Mouse (Mus musculus): ENCODE measurements around the gene H2-Aa. TPM values are rescaled to one million over a fixed set of nuclear protein-coding genes. Genes with fewer than 3 reads are reported as not detected.
A peak's percentile ranks its signal among the peaks of the same experiment; 100 is the strongest.

The H2-Aa gene
- polyA plus RNA-seq, 1 experiment from 2014 or later = 2.8 TPM

DNA sequence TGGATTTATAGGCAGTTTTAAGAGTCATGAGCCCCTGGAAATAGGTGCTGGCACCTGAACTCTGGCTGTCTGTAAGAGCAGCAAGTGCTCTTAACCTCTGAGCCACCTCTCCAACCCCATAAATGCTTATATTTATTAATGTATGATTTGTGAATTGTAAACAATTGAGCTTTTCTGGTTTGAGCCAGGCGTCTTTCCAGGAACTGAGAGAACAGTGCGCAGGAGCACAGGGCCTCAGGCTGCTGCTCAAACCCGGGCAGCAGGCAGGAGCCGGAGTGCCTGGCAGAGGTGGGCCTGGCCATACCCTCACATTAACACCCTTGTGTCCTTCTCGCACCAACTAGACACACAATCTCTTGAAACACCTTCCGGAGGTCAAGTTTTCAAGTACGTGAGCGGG is 12.4 kb upstream of the H2-Aa start:
- no peak for ATAC-seq (ENCODE audit: insufficient read depth)
- H3K9me3 ChIP-seq (replicated peaks) = no peaks in the 10 kb centered on the region
- 79% methylated on average over 8 of the region's 8 CpGs for WGBS (ENCODE audit: insufficient replicate concordance)
- H3K9ac ChIP-seq = no peak overlapping the region
- H3K27me3 ChIP-seq = 0 out of 2 replicates have a peak, but pooled peaks cover 7% of the 10 kb centered on the region
- H3K27ac ChIP-seq (replicated peaks) = no peak overlapping the region
- H3K4me2 ChIP-seq = no peak overlapping the region
- no peaks in the 10 kb centered on the region for H3K4me1 ChIP-seq (replicated peaks)
- H3K36me3 ChIP-seq (replicated peaks) = no peaks in the 10 kb centered on the region
- no peak overlapping the region for H3K4me3 ChIP-seq (replicated peaks)

DNA sequence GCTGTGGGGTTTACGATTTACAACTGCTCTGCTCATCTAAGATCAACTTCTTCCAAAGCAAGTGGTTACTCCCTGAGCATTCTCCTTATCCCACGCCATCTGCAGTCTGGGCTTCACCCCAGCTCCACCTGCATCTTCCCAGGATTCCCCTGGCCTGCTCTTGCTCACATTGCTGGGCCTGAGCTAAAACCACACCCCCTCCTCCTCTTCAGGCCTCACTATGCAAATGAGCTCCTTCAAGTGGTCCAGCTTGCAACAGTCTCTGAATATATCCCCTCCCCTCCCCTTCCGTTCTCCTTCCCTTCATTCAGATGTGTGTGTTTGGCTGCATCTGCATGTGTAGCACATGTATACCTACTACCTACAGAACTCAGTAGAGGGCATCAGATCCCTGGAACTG is 11.7 kb upstream of the H2-Aa start:
- ATAC-seq (ENCODE audit: insufficient read depth) = no peak
- H3K4me1 ChIP-seq (replicated peaks) = no peaks in the 10 kb centered on the region
- H3K4me2 ChIP-seq = no peak overlapping the region
- H3K27me3 ChIP-seq = 0 out of 2 replicates have a peak, but pooled peaks cover 7% of the 10 kb centered on the region
- H3K9ac ChIP-seq = no peak overlapping the region
- no peaks in the 10 kb centered on the region for H3K9me3 ChIP-seq (replicated peaks)
- H3K27ac ChIP-seq (replicated peaks) = no peak overlapping the region
- H3K36me3 ChIP-seq (replicated peaks) = no peaks in the 10 kb centered on the region
- 60% methylated on average over 3 of the region's 3 CpGs for WGBS (ENCODE audit: insufficient replicate concordance)
- H3K4me3 ChIP-seq (replicated peaks) = no peak overlapping the region

DNA sequence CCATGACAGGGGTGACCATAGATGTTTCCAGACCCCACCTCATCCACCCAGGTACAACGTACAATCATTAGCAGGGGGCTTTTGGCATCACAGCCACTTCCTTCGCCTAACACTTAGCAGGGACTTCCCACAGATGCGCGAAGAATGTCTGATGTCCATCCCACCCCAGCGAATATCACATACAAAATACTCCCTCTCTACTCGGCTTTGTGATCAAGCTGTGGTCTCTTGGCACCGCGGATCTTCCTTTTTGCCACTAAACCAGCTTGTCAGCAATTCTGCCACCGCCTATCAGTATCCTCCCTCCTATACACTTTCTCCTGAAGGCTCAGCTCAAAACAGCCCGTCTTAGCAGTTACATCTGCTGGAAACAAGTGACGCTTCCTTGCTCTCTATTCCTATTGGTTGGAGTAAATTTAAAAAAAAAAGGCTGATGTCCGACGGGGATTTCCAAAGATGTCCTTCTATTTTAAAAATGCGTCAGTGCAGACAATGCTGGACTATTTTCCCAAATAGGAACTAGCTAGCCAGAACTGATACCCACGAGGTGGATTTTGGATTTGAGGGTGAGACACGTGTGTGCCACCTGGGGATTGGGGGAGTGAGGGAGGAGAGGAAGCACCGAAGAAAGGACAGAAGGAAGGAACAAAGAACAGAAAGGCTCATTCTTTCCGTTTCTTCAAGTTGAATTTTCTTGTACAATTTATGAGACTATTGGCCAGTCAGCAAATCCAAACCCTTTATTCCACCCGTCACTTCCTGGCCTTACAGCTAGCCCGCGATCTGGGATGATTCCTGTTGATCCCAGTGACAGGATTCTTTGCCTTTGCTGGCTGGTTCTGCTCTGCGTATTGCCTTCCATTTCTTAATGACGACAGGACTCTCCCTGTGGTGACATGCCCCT is 8.5 kb upstream of the H2-Aa start:
- no peak for ATAC-seq (ENCODE audit: insufficient read depth)
- H3K4me2 ChIP-seq = 0 out of 2 replicates have a peak overlapping the region, but pooled peaks have one; percentile 29
- no peak overlapping the region for H3K27ac ChIP-seq (replicated peaks)
- no peaks in the 10 kb centered on the region for H3K4me1 ChIP-seq (replicated peaks)
- no peaks in the 10 kb centered on the region for H3K36me3 ChIP-seq (replicated peaks)
- no peaks in the 10 kb centered on the region for H3K9me3 ChIP-seq (replicated peaks)
- H3K27me3 ChIP-seq = 0 out of 2 replicates have a peak, but pooled peaks cover 7% of the 10 kb centered on the region
- 24% methylated on average over 23 of the region's 23 CpGs for WGBS (ENCODE audit: insufficient replicate concordance)
- no peak overlapping the region for H3K9ac ChIP-seq
- H3K4me3 ChIP-seq (replicated peaks) = no peak overlapping the region

DNA sequence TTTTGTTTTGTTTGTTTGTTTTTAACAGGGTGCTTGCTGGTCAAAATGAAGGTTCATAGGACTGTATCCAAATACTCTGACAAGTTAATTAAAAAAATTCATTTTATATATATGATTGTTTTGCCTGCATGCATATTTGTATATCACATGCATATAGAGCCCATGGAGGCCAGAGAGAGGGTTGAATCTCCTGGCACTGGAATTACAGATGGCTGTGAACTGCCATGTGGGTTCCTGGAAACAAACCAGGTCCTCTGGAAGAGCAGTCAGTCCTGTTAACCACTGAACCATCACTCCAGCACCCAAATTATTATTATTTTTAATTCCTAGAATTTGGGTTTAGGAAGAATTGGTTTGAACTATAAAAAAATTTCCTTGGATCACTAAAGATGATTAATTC is 7.7 kb upstream of the H2-Aa start:
- ATAC-seq (ENCODE audit: insufficient read depth) = no peak
- no peak overlapping the region for H3K27ac ChIP-seq (replicated peaks)
- H3K9ac ChIP-seq = no peak overlapping the region
- no peak overlapping the region for H3K4me2 ChIP-seq
- no peaks in the 10 kb centered on the region for H3K9me3 ChIP-seq (replicated peaks)
- no peaks in the 10 kb centered on the region for H3K4me1 ChIP-seq (replicated peaks)
- H3K4me3 ChIP-seq (replicated peaks) = no peak overlapping the region
- 0 out of 2 replicates have a peak, but pooled peaks cover 7% of the 10 kb centered on the region for H3K27me3 ChIP-seq
- no peaks in the 10 kb centered on the region for H3K36me3 ChIP-seq (replicated peaks)

DNA sequence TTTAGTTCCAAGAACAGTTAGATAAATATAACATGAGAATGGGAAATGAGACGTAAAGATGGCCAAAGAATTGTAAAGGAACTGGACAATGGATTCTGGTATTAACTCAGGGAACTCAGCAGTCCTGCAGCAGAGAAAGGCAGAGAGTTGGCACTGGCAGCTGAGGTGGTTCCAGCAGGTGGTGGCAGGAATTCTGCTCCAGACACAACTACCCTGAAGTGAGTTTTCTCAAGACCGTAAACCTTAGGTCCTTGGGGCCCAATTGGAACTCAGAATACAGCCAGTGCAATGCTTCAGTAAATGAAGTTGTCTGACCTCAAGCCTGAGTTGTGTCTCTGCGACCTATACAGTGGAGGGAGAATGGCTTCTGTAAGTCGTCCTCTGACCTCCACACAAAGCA is 6.6 kb upstream of the H2-Aa start:
- H3K27ac ChIP-seq (replicated peaks) = no peak overlapping the region
- 47% methylated on average over 4 of the region's 4 CpGs for WGBS (ENCODE audit: insufficient replicate concordance)
- no peak overlapping the region for H3K4me3 ChIP-seq (replicated peaks)
- no peaks in the 10 kb centered on the region for H3K9me3 ChIP-seq (replicated peaks)
- H3K27me3 ChIP-seq = 0 out of 2 replicates have a peak, but pooled peaks cover 7% of the 10 kb centered on the region
- H3K4me1 ChIP-seq (replicated peaks) = no peaks in the 10 kb centered on the region
- H3K9ac ChIP-seq = no peak overlapping the region
- no peaks in the 10 kb centered on the region for H3K36me3 ChIP-seq (replicated peaks)
- H3K4me2 ChIP-seq = no peak overlapping the region
- no peak for ATAC-seq (ENCODE audit: insufficient read depth)

DNA sequence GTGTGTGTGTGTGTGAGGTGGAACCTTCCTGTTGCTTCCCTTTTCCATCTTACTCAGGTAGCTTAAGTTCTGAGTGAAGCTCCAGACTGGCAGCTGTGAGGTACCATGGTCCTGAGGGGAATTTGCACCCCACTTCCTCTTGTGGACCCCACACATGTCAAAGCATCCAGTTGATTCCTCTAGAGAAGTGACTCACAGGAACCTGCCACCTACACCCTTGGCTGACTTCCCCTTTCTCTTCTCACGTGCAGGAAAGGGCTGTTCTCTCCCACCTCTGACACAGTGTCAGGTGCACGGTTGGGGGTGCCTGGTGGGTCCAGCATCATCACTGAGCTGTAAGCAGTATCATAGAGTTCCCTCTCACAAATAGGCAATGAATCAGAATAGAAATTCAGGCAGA is 5.9 kb upstream of the H2-Aa start:
- Histone ChIP-seq H3K9me3 (replicated peaks) (no peaks in the 10 kb centered on the region), H3K27ac (replicated peaks) (no peak overlapping the region), H3K9ac (no peak overlapping the region), H3K4me3 (replicated peaks) (no peak overlapping the region), H3K27me3 (0 out of 2 replicates have a peak, but pooled peaks cover 7% of the 10 kb centered on the region), H3K36me3 (replicated peaks) (no peaks in the 10 kb centered on the region), H3K4me2 (no peak overlapping the region), H3K4me1 (replicated peaks) (no peaks in the 10 kb centered on the region)
- no peak for ATAC-seq (ENCODE audit: insufficient read depth)
- 3% methylated on average over 2 of the region's 2 CpGs for WGBS (ENCODE audit: insufficient replicate concordance)

DNA sequence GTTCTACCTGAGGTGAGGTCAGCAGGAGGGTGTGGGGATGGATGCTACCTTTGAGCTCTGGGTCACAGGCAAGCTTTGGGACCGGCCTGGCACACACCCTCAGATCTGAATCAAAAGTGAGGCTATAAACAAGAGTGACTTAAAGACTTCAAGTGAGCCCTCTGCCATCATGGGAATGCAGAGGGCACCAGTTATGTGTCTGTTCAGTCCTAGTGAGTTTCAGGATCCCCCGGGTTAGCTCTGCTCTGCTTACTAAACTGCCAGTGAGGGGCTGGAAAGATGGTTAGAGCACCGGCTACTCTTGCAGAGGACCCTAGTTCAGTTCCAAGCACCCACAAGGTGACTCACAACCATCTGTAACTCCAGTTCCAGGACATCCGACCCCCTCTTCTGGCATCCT is 4.9 kb upstream of the H2-Aa start:
- Histone ChIP-seq H3K4me1 (replicated peaks) (no peaks in the 10 kb centered on the region), H3K4me2 (no peak overlapping the region), H3K36me3 (replicated peaks) (no peaks in the 10 kb centered on the region), H3K27ac (replicated peaks) (no peak overlapping the region), H3K4me3 (replicated peaks) (no peak overlapping the region), H3K9me3 (replicated peaks) (no peaks in the 10 kb centered on the region), H3K9ac (no peak overlapping the region), H3K27me3 (0 out of 2 replicates have a peak, but pooled peaks cover 7% of the 10 kb centered on the region)
- ATAC-seq (ENCODE audit: insufficient read depth) = no peak
- WGBS (ENCODE audit: insufficient replicate concordance) = 67% methylated on average over 4 of the region's 4 CpGs

DNA sequence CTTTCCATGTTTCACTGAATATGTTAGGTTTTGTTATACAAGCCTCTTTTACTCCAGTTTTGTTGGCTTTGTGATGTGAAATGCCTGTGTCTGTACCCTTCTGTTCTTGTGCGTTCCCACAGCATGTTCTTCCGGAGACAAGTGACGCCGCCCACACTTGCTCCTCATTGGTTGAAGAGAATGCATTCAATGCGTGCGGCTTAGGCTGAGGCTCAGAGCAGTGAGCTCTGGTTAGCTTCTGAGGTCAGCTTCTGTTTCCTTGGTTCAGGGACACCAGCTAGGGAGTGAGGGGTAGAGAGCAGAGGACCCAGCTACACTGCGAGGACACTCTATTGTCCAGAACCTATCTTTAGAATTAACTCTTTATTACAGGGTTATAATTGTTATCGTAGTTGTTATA is 4.0 kb upstream of the H2-Aa start:
- no peaks in the 10 kb centered on the region for H3K9me3 ChIP-seq (replicated peaks)
- no peaks in the 10 kb centered on the region for H3K4me1 ChIP-seq (replicated peaks)
- WGBS (ENCODE audit: insufficient replicate concordance) = 16% methylated on average over 8 of the region's 8 CpGs
- no peak overlapping the region for H3K4me3 ChIP-seq (replicated peaks)
- no peak overlapping the region for H3K27ac ChIP-seq (replicated peaks)
- ATAC-seq (ENCODE audit: insufficient read depth) = no peak
- H3K36me3 ChIP-seq (replicated peaks) = no peaks in the 10 kb centered on the region
- no peak overlapping the region for H3K9ac ChIP-seq
- H3K27me3 ChIP-seq = 0 out of 2 replicates have a peak, but pooled peaks cover 4% of the 10 kb centered on the region
- H3K4me2 ChIP-seq = no peak overlapping the region

DNA sequence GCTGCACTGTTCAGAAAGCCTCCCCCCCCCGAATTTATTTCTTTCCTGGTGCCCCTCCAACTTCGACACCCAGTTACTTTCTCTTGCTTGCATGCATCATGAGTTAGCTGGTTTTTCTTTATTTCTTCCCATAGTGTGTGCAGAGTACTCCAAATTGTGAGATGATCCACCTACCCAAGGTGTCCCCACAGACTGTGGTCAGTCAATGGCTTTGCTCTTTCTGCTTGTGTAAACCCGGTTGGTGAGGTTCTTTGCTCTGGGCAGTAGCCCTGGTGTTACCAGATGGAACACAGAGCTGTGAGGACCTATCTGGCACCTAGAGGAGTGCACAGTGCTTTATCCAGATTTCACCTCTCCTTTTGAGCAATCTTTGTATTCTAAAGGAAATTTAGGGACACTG is 508 bp upstream of the H2-Aa start:
- Histone ChIP-seq H3K9me3 (replicated peaks) (no peaks in the 10 kb centered on the region), H3K27ac (replicated peaks) (no peak overlapping the region), H3K36me3 (replicated peaks) (no peaks in the 10 kb centered on the region), H3K4me2 (no peak overlapping the region), H3K9ac (no peak overlapping the region), H3K4me1 (replicated peaks) (no peaks in the 10 kb centered on the region), H3K4me3 (replicated peaks) (no peak overlapping the region), H3K27me3 (no peaks in the 10 kb centered on the region)
- 45% methylated on average over 3 of the region's 3 CpGs for WGBS (ENCODE audit: insufficient replicate concordance)
- ATAC-seq (ENCODE audit: insufficient read depth) = no peak

DNA sequence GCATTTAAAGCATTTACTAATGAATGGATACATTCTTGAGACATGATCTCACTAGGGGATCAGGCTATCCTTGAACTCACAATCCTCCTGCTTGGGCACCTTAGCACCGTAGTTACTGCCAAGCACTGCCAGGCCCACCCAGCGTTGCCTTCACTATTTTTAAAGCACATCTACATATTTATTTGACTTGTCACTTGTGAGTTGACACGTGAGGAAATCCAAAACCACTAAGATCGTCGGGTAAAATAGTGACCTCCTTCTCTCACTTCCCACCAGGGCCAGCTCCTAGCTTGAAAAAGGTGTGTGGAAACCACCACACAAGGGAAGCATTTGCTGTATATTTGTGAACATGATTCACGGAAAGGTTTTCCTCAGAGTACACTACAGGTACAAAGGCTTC is 624 bp downstream of the H2-Aa start:
- no peak overlapping the region for H3K4me3 ChIP-seq (replicated peaks)
- no peaks in the 10 kb centered on the region for H3K36me3 ChIP-seq (replicated peaks)
- WGBS (ENCODE audit: insufficient replicate concordance) = 28% methylated on average over 6 of the region's 6 CpGs
- H3K27me3 ChIP-seq = no peaks in the 10 kb centered on the region
- no peaks in the 10 kb centered on the region for H3K4me1 ChIP-seq (replicated peaks)
- H3K27ac ChIP-seq (replicated peaks) = no peak overlapping the region
- H3K4me2 ChIP-seq = no peak overlapping the region
- no peak overlapping the region for H3K9ac ChIP-seq
- no peaks in the 10 kb centered on the region for H3K9me3 ChIP-seq (replicated peaks)
- no peak for ATAC-seq (ENCODE audit: insufficient read depth)

DNA sequence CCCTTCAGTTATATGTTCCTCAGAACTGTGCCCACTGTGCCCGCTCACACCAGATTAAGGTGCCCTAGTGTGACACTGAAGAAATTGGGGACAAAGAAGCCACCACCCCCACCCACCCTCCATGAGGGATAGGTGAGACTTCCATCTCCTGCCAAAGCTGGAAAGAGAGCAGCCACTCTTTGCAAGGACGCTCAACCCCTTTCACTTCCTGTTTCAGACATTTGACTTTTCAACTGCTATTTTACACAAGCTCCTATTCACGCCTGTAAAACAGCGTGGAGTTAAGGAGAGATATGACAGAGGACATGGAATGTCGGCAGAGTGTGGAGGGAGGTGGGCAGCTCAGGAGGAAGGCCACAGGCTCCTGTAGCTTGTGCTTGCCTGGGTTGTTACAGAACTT is 1.1 kb downstream of the H2-Aa start:
- Histone ChIP-seq H3K36me3 (replicated peaks) (no peaks in the 10 kb centered on the region), H3K4me3 (replicated peaks) (no peak overlapping the region), H3K27me3 (no peaks in the 10 kb centered on the region), H3K9ac (no peak overlapping the region), H3K4me2 (no peak overlapping the region), H3K9me3 (replicated peaks) (no peaks in the 10 kb centered on the region), H3K4me1 (replicated peaks) (no peaks in the 10 kb centered on the region), H3K27ac (replicated peaks) (no peak overlapping the region)
- WGBS (ENCODE audit: insufficient replicate concordance) = 41% methylated on average over 5 of the region's 5 CpGs
- no peak for ATAC-seq (ENCODE audit: insufficient read depth)

DNA sequence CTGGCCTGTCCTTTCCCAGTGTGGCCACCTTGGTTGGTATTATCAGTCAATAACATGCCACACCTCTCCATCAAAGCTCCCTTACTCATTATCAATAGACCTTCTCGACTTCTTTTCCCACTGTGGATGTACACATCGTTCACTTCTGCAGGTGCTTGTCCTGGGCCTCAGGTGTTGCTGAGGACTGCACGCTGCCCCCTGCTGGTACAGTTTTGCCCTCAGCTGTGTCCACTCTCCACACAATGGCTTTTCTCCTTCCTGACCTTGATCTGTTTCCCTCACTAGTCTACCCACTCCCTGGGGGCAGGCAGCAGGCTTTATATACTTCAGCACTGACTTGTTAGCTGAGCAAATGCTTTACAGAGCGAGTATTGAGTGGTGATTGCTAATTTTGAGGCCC is 1.8 kb downstream of the H2-Aa start:
- Histone ChIP-seq H3K36me3 (replicated peaks) (no peaks in the 10 kb centered on the region), H3K4me1 (replicated peaks) (no peaks in the 10 kb centered on the region), H3K4me3 (replicated peaks) (no peak overlapping the region), H3K27me3 (no peaks in the 10 kb centered on the region), H3K4me2 (no peak overlapping the region), H3K9ac (no peak overlapping the region), H3K9me3 (replicated peaks) (no peaks in the 10 kb centered on the region), H3K27ac (replicated peaks) (no peak overlapping the region)
- WGBS (ENCODE audit: insufficient replicate concordance) = 29% methylated on average over 4 of the region's 4 CpGs
- ATAC-seq (ENCODE audit: insufficient read depth) = no peak
